Mouse (Mus musculus) hindbrain, embryonic 11.5 days (tissue): Measurements from ENCODE around the gene Ccdc115. TPM values are rescaled to one million over a fixed set of nuclear protein-coding genes. Genes with fewer than 3 reads are reported as not detected.
A peak's percentile ranks its signal among the peaks of the same experiment; 100 is the strongest.
"Not testable (repeated sequence)": the region's sequence is repeated elsewhere in the genome, so short reads cannot be mapped to it uniquely, and the experiment has no call there.

Experiments used
- ATAC-seq: fragments of 200-750 bp; cut with Nextera tagmentation; 2 replicates; pipeline ENCODE4 v1.8.0; 2017; ENCODE audit warnings: mild to moderate bottlenecking, moderate TSS enrichment, moderate library complexity; ENCODE audit not compliant: low FRiP score
- DNase-seq: peaks from one replicate; pipeline ENCODE4 v3.0.0-alpha.2; 2015; ENCODE audit warnings: low spot score
- H3K27ac ChIP-seq: fragments of 300-500 bp; sonication (generic); 2 replicates; pipeline ENCODE4 v1.5.1; 2014; ENCODE audit warnings: mild to moderate bottlenecking, low read depth, low read length
- H3K27me3 ChIP-seq: fragments of 300-500 bp; sonication (generic); 2 replicates; pipeline ENCODE4 v1.6.1; 2014; ENCODE audit warnings: mild to moderate bottlenecking, low read length, moderate library complexity, mixed read lengths; ENCODE audit not compliant: control insufficient read depth, insufficient read depth
- H3K36me3 ChIP-seq: fragments of 300-500 bp; sonication (generic); 2 replicates; pipeline ENCODE4 v1.6.1; 2014; ENCODE audit warnings: mild to moderate bottlenecking, low read length, moderate library complexity, mixed read lengths; ENCODE audit not compliant: control insufficient read depth, insufficient read depth
- H3K4me1 ChIP-seq: fragments of 300-500 bp; sonication (generic); replicated peaks from 2 replicates; pipeline ENCODE4 v1.6.1; 2014; ENCODE audit warnings: low read length, mixed read lengths; ENCODE audit not compliant: control insufficient read depth, insufficient read depth
- H3K4me2 ChIP-seq: fragments of 300-500 bp; sonication (generic); replicated peaks from 2 replicates; pipeline ENCODE4 v1.6.1; 2014; ENCODE audit warnings: mild to moderate bottlenecking, low read depth, low read length
- H3K4me3 ChIP-seq: fragments of 300-500 bp; sonication (generic); 2 replicates; pipeline ENCODE4 v1.5.1; 2014; ENCODE audit warnings: low read depth, low read length
- H3K9ac ChIP-seq: fragments of 300-500 bp; sonication (generic); 2 replicates; pipeline ENCODE4 v1.6.1; 2014; ENCODE audit warnings: low read depth, low read length
- H3K9me3 ChIP-seq: fragments of 300-500 bp; sonication (generic); 2 replicates; pipeline ENCODE4 v1.6.1; 2016; ENCODE audit warnings: low read length; ENCODE audit not compliant: control insufficient read depth
- WGBS: fragments of 180-500 bp; shearing (Covaris S2); extraction: QIAGEN DNeasy Blood & Tissue Kit; methylation state at CpG from one replicate; pipeline ENCODE4 v1.1.7; 2014; 5-methylcytosine and 5-hydroxymethylcytosine counted together
- polyA plus RNA-seq: library from polyadenylated mRNA; unstranded; fragments of >200 nt; fragmentation: Nextera tagmentation; extraction: Ambion mirVana; gene quantifications from 2 replicates; pipeline ENCODE4 v1.2.1, GENCODE M21; 2014

Ccdc115 gene
- polyA plus RNA-seq, 1 experiment from 2014 or later = 68.5 TPM

GRCm38 (mm10) chr1:34459284-34460060 lies 20.0 kb upstream of the Ccdc115 start, which contains the start of gene Ptpn18:
Gene Ptpn18 (plus strand): TSS chr1:34459762.
- Histone ChIP-seq H3K27ac (no peak within 1 kb of the TSS), H3K27me3 (peaks cover 25% of the 10 kb centered on the region), H3K4me3 (peak within 1 kb of the TSS; percentile 53), H3K9ac (peak within 1 kb of the TSS; percentile 27), H3K4me2 (peak within 1 kb of the TSS; percentile 72), H3K4me1 (no peaks in the 10 kb centered on the region; the same call in 1 of the 2 replicates), H3K36me3 (no peaks in the 10 kb centered on the region), H3K9me3 (no peaks in the 10 kb centered on the region)
- ATAC-seq (peak; percentile 94), DNase-seq (peak; percentile 94)
- under 1% methylated on average over 48 of the region's 48 CpGs for WGBS

DNA sequence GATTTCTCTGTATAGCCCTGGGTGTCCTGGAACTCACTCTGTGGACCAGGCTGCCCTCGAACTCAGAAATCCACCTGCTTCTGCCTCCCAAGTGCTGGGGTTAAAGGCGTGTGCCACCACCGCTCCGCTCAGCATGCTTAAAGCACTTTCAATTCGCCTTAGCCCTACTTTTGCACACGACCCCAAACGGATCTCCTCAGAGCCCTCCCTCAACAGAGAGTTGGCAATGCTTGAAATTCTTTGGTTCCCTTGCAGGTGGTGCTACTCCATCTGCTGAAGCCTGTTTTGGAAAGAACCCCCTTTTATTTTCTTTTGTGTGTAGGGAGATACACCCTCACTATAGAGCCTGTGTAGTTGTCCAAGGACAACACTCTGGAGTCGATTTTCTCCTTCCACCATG lies 19.0 kb upstream of the Ccdc115 start:
- H3K4me3 ChIP-seq = no peak overlapping the region
- peaks cover 25% of the 10 kb centered on the region for H3K27me3 ChIP-seq
- H3K9me3 ChIP-seq = no peaks in the 10 kb centered on the region
- H3K9ac ChIP-seq = no peak overlapping the region
- no peaks in the 10 kb centered on the region; the same call in 1 of the 2 replicates for H3K4me1 ChIP-seq
- H3K4me2 ChIP-seq = no peak overlapping the region
- DNase-seq (peak; percentile 16), ATAC-seq (no peak)
- H3K27ac ChIP-seq = no peak overlapping the region
- WGBS = 29% methylated on average over 8 of the region's 8 CpGs
- no peaks in the 10 kb centered on the region for H3K36me3 ChIP-seq

GRCm38 (mm10) chr1:34443124-34443523 lies 3.7 kb upstream of the Ccdc115 start:
- DNase-seq (no peak), ATAC-seq (no peak)
- Histone ChIP-seq H3K9ac (no peak overlapping the region), H3K4me1 (peaks cover 3% of the 10 kb centered on the region; the same call in 1 of the 2 replicates), H3K36me3 (peaks cover 15% of the 10 kb centered on the region; the same call in 1 of the 2 replicates), H3K9me3 (no peaks in the 10 kb centered on the region), H3K4me3 (no peak overlapping the region), H3K4me2 (no peak overlapping the region), H3K27me3 (no peaks in the 10 kb centered on the region), H3K27ac (no peak overlapping the region)
- 96% methylated on average over 6 of the region's 6 CpGs for WGBS

DNA sequence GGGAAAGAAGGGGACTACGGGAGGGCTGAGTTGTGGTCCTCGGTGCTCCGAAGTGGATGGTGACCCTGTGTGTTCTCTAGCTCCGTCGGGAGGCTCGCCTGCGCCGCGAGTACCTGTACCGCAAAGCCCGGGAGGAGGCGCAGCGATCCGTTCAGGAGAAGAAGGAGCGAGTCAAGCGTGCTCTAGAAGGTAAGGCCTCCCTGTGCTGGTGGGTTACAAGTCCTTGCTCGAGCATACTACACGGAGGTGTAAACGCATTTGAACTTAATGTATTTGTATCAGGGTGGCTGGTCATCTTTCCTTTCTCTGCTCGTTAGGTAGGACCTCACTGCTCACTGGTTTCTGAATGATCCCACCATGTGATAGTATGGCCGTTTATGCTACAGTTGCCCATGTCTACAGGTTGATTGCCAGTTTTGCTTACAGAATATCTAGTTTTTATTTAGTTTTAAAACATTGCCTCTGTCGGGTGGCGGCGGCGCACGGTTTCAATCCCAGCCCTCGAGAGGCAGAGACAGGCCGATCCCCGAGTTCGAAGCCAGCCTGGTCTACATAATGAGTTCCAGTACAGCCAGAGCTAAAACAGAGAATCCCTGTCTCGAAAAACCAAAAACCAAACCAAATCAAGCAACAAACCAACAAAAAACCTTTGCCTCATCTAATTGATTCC lies 624 bp upstream of the Ccdc115 start:
- DNase-seq = no peak
- Histone ChIP-seq H3K9me3 (no peaks in the 10 kb centered on the region), H3K4me1 (peaks cover 3% of the 10 kb centered on the region; the same call in 1 of the 2 replicates), H3K27ac (no peak overlapping the region), H3K4me3 (peak overlapping the region; percentile 58), H3K4me2 (peak overlapping the region; percentile 51), H3K36me3 (peaks cover 12% of the 10 kb centered on the region; the same call in 1 of the 2 replicates), H3K27me3 (no peaks in the 10 kb centered on the region), H3K9ac (peak overlapping the region; percentile 61)
- ATAC-seq = no peak
- 8% methylated on average over 31 of the region's 31 CpGs for WGBS

GRCm38 (mm10) chr1:34438381-34439051 lies 956 bp downstream of the Ccdc115 start:
- Histone ChIP-seq H3K4me2 (peak overlapping the region; percentile 60), H3K4me3 (peak overlapping the region; percentile 58), H3K27me3 (no peaks in the 10 kb centered on the region), H3K9ac (peak overlapping the region; percentile 53), H3K9me3 (no peaks in the 10 kb centered on the region), H3K4me1 (peaks cover 3% of the 10 kb centered on the region; the same call in 1 of the 2 replicates), H3K27ac (no peak overlapping the region), H3K36me3 (peaks cover 4% of the 10 kb centered on the region; the same call in 1 of the 2 replicates)
- WGBS = 45% methylated on average over 15 of the region's 20 CpGs
- no peak for ATAC-seq
- no peak for DNase-seq

- not testable (repeated sequence) for H3K4me3 ChIP-seq, H3K4me2 ChIP-seq, H3K9me3 ChIP-seq, H3K27ac ChIP-seq, H3K27me3 ChIP-seq, H3K4me1 ChIP-seq, H3K9ac ChIP-seq, ATAC-seq, DNase-seq, H3K36me3 ChIP-seq
- WGBS = 92% methylated on average over 8 of the region's 8 CpGs
Measured at GRCm38 (mm10) chr1:34437366-34437765, 2.1 kb downstream of the Ccdc115 start.

GRCm38 (mm10) chr1:34436374-34436773 lies 3.1 kb downstream of the Ccdc115 start:
- no peak for ATAC-seq
- WGBS = 79% methylated on average over 3 of the region's 3 CpGs

DNA sequence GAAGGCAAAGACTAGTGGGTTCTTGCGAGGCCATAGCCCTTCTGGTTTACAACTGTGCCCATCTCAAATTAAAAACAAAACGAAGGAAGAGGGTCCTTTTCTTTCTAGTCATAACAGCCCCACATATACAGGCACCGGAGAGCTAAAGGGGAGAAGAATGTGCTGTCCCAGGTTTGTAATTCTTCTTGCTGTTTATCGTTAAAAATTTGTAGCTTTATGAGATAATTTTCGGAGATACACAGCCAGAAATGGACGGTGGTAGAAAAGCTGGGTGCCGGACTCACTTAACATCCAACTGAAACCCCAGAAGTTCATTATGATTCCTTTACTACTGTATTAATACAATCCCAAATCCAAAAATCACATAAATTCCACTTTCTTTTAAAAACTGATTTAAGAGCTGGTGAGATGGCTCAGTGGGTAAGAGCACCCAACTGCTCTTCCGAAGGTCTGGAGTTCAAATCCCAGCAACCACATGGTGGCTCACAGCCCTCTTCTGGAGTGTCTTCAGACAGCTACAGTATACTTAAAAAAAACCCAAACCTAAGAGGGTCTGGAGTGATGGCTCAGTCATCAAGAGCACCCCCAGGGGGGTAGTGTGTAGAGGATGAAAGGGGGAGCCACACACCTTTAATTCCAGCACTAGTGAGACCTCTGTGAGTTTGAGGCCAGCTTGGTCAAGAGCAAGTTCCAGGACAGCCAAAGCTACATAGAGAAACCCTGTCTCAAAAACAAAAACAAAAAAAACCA lies 3.9 kb downstream of the Ccdc115 start:
- WGBS = 28% methylated on average over 8 of the region's 8 CpGs
- H3K27me3 ChIP-seq = no peaks in the 10 kb centered on the region
- H3K4me2 ChIP-seq = peak overlapping the region; percentile 47
- peaks cover 3% of the 10 kb centered on the region; the same call in 1 of the 2 replicates for H3K4me1 ChIP-seq
- peak overlapping the region; percentile 52 for H3K4me3 ChIP-seq
- H3K27ac ChIP-seq = peak overlapping the region; percentile 65
- DNase-seq (peak; percentile 6), ATAC-seq (no peak)
- H3K36me3 ChIP-seq = no peaks in the 10 kb centered on the region
- H3K9me3 ChIP-seq = peaks cover 2% of the 10 kb centered on the region
- H3K9ac ChIP-seq = peak overlapping the region; percentile 75

More at GRCm38 (mm10) chr1:34436374-34436773, 3.1 kb downstream of the Ccdc115 start:
- Histone ChIP-seq H3K27ac (no peak overlapping the region), H3K4me1 (peaks cover 3% of the 10 kb centered on the region; the same call in 1 of the 2 replicates), H3K36me3 (no peaks in the 10 kb centered on the region), H3K9ac (no peak overlapping the region), H3K4me3 (no peak overlapping the region), H3K9me3 (peaks cover 2% of the 10 kb centered on the region; the same call in 1 of the 2 replicates), H3K27me3 (no peaks in the 10 kb centered on the region), H3K4me2 (no peak overlapping the region)
- DNase-seq = no peak
